Mouse (Mus musculus) B cell, adult (primary cell): Measurements from ENCODE around the gene Olfr773. TPM values are rescaled to one million over a fixed set of nuclear protein-coding genes. Genes with fewer than 3 reads are reported as not detected.

Source experiments
- total RNA-seq: library from RNA; stranded (reverse); gene quantifications from 4 replicates; pipeline ENCODE4 v1.2.4, GENCODE M21; 2023; ENCODE audit not compliant: inconsistent age

Olfr773 gene
- total RNA-seq = not detected in 4 replicates

DNA sequence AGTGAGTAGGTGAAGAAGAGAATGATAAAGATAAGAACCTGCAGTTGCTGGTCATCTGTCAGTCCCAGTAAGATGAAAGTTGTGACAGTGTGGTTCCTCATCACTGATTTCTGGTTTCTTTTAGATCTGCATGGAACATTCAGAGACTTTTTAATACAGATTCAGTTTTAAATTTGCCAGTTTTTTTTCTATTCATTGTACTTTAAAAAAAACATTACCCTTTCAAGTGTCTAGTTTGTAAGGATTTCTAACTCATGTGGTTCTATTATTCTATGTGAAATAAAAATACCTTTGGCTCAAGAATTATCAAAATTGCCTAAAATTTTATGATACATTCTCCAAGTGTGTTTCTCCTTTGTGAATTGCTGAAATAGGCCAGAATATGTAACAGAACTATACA, at the start of gene Olfr773:
Gene Olfr773 (minus strand): TSS at position 101 of the 400 bp plus-strand sequence.

DNA sequence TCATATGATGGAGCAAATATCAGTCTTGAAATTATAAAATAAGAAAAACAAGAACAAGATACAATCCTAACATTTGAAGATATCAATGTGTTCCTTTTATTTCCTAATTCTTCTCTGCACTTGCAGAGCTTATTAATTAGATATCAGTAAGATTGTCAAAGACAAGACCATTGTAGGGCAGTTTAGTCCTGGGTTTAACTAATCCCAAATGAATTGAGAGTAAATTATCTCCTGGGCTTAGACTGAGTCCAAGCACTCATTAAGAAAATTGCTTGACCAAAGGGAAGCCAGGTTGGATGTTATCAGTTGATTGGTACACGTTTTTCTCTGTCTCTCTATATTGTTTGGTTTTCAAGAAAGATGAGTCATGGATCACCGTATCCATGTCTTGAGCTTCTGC, 48.7 kb upstream of the Olfr773 start, which contains the start of gene Olfr774:
Gene Olfr774 (plus strand): TSS at position 301 of the 400 bp plus-strand sequence.

DNA sequence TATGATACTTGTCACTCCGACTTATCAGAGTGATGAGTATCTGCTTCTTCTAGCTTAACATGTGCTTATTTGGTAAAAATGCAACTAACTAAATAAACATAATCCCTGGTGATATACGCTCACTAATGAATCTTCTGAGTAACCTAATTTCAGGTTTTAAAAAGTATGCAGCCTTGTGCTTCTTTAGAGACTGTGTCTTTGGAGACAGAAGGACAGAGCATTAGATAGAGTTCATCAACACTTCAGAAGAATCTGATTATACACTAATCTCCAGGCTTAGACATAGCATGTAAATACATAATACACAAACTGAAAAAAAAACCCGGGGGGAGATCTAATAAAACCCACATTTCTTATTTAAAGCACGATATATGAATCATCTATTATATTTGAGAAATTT, 9.4 kb downstream of the Olfr773 start, which contains the start of gene Olfr772:
Gene Olfr772 (minus strand): TSS at position 101 of the 400 bp plus-strand sequence.

DNA sequence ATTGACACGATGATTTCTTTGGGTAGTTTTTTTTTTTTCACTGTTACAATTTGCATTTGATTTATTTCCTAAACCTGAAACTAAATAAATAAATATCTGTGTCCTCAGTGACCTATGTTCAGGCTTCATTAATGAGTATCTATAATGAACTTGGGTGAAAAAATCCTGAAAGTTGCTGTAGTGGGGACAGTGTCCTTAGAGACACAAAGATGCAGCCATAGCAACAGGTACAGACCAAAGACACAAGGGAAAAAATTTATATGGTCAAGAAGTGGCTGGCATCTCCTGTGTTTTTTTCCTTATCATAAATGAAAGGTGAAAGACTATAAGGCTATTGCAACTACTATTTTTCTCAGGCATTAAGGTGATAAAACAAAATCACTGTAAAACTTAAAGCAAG, 22.6 kb downstream of the Olfr773 start, which contains the start of gene Olfr771:
Gene Olfr771 (minus strand): TSS at position 101 of the 400 bp plus-strand sequence.

DNA sequence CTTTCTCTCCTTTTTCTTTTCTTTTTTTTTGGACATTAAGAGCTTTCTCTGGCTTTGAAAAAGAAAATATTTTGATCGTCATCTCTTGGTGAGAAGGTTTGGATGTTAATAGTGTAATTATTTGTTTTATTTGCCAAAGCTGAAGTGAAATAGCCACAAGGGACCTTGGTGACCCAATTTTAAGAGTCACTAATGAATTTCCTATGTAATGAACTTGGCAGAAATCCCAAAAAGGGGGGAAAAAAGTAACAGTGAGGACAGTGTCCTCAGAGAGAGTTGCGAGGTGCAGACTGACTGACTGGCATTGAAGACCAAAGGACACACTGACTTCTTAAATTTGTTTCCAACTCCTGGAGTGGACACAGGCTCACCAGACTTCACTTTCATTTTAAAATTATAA, 48.3 kb downstream of the Olfr773 start, which contains the start of gene Olfr770:
Gene Olfr770 (minus strand): TSS at position 101 of the 400 bp plus-strand sequence.

Other genes with a start within 250 kb of the Olfr773 start
- gene Mettl7b, start 226.4 kb downstream of the Olfr773 start, total RNA-seq = not detected in 4 replicates
- gene Olfr9, start 198.0 kb downstream of the Olfr773 start, total RNA-seq = not detected in 4 replicates
- gene Olfr763, start 176.6 kb downstream of the Olfr773 start, total RNA-seq = not detected in 4 replicates
- not detected in 4 replicates for gene Olfr764-ps1, start 147.5 kb downstream of the Olfr773 start, total RNA-seq
- not detected in 4 replicates for gene Olfr765, start 137.4 kb downstream of the Olfr773 start, total RNA-seq
- not detected in 4 replicates for gene Olfr766-ps1, start 118.4 kb downstream of the Olfr773 start, total RNA-seq
- not detected in 4 replicates for gene Olfr767, start 104.5 kb downstream of the Olfr773 start, total RNA-seq
- gene Olfr768, start 88.0 kb downstream of the Olfr773 start, total RNA-seq = not detected in 4 replicates
- not detected in 4 replicates for gene Olfr769, start 69.6 kb downstream of the Olfr773 start, total RNA-seq
- gene Olfr770, start 48.4 kb downstream of the Olfr773 start, total RNA-seq = not detected in 4 replicates
- gene Olfr771, start 22.7 kb downstream of the Olfr773 start, total RNA-seq = not detected in 4 replicates
- not detected in 4 replicates for gene Olfr772, start 9.5 kb downstream of the Olfr773 start, total RNA-seq
- gene Olfr774, start 48.8 kb upstream of the Olfr773 start, total RNA-seq = not detected in 4 replicates
- gene Olfr775, start 61.0 kb upstream of the Olfr773 start, total RNA-seq = 0.24 TPM in 1 of 4 replicates, not detected in the others
- gene Olfr776, start 71.7 kb upstream of the Olfr773 start, total RNA-seq = not detected in 4 replicates
- not detected in 4 replicates for gene Olfr777, start 84.1 kb upstream of the Olfr773 start, total RNA-seq
- gene Olfr780, start 130.7 kb upstream of the Olfr773 start, total RNA-seq = not detected in 4 replicates
- gene Olfr781, start 141.4 kb upstream of the Olfr773 start, total RNA-seq = not detected in 4 replicates
- gene Olfr782, start 161.4 kb upstream of the Olfr773 start, total RNA-seq = not detected in 4 replicates
- 0.15 to 0.16 TPM in 2 of 4 replicates, not detected in the others for gene Olfr784, start 196.7 kb upstream of the Olfr773 start, total RNA-seq
- not detected in 4 replicates for gene Olfr785, start 218.0 kb upstream of the Olfr773 start, total RNA-seq
- gene Olfr786, start 239.9 kb upstream of the Olfr773 start, total RNA-seq = not detected in 4 replicates